Mouse (Mus musculus) heart, postnatal 4 days (tissue): ENCODE data around the gene Dnah6. TPM values are rescaled to one million over a fixed set of nuclear protein-coding genes. Genes with fewer than 3 reads are reported as not detected.

Experiments
- DNase-seq: peaks from one replicate; pipeline ENCODE4 v3.0.0; 2021
- total RNA-seq, 2 experiments: library from RNA; stranded (reverse); gene quantifications; 2 replicates each; pipeline ENCODE4 v1.2.3; 2021

The Dnah6 gene
- total RNA-seq, 2 experiments from 2014 or later, result 0.95 to 1.1 TPM

DNA sequence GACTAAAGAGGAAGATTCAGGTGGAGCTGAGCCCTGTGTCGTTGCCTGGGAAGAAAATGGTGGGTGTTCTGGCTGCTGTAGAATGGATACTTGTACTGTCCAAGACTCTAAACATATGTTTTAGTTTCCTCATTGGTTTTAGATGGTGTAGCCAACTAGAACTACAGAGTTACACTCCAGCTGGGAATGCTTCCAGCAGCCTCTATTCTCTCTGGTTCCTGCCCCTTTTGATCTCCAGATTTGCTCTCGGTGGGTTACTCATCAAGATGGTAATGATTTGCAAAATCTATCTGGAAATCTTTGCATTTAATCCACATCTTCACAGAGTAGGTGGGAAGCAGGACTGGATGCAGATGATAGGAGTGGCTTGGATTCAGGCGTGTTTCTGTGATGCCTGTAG, 80.6 kb downstream of the Dnah6 start:
- DNase-seq, result no peak

DNA sequence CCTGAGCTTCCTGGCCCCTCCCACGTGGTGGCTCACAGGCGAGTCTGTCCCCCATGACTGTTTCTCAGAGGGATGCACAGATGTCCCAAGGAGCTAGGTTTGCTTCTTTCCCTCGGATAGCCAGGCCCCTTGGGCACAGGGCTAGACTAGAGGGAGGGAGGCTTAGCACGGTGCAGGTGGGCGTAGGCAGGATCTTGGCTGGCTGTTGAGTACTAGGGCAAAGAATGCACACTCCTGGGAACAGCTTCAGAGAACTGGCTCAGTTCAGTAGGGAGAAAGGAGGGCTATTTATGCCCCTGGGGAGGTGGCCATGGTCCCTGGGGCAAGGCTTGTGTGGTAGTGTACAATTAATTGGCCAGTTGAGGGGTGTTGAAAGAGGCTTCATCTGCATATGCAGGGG, 88.7 kb downstream of the Dnah6 start:
- DNase-seq, result no peak

DNA sequence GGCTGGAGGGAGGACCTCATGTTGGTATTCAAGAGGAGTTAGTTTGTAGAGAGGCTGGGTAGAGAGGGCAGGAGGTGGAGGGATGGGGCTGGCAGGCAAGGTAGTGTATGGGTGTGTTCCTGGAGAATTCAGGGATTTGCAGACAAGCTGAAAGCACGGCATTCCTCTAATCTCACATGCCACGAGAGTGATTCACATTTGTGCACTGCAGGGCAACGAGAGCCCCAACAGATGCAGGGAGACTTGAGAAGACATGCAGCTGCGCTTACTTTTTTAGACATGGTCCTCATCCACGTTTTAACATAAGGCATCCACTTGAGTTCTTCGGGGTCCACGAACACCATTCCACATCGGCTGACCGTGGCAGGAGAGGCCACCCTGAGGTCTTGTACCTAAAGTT, 93.9 kb downstream of the Dnah6 start:
- DNase-seq, result no peak

DNA sequence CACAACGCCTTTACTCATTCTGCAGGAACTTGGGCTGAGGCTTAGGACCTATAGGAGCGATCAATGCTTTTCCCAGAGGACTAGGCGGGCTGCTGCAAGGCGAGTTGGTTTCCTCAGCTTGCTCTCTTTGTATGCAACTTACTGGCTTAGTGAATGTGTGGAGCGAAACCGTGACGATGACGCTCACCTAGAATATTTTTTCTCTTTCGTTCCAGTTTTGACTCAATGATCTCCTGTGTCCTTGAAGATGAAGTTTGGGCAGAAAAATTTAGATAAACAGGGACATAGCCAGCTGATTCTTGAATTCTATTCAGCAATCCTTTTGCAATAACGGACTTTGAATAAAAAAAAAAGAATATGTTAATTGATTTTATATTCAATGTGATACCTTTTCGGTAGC, 101.1 kb downstream of the Dnah6 start:
- DNase-seq, result no peak

DNA sequence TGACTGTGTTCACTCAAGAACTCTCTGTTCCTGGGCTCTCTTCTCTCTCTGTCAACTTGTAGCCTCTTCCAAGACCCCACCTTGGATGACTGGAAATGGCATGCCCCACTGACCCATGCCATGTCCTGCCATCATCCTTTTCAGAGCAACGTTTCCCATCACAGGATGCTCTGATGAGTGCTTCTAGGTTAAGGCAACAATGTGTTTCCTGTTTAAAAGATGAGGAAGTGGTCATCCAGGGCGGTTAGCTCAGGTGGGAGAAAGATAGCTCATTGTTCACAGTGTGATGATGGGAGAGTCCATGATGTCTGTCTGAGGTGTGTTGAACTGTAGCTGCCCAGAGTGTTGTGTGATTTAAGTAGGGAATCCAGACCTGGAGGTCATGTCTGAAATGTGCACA, 107.6 kb downstream of the Dnah6 start:
- no peak for DNase-seq

DNA sequence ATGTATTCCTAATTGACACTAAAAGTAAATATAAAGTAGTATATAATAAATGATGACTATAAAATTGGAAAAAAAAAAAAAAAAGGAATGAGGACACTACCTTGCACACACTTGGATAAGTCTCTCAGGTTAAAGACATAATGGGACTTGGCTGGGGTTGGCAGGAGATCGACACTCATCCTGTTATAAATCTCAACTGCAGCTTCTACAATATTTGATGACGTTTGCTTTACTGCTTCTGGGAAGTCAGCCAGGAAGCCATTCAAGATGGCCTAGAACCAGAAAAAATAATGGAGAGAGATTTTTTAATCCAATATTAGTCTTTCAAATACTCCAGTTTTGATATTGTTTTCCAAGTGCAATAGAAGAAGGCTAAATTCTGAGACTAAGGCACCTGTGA, 108.1 kb downstream of the Dnah6 start:
- peak; percentile 12 for DNase-seq

DNA sequence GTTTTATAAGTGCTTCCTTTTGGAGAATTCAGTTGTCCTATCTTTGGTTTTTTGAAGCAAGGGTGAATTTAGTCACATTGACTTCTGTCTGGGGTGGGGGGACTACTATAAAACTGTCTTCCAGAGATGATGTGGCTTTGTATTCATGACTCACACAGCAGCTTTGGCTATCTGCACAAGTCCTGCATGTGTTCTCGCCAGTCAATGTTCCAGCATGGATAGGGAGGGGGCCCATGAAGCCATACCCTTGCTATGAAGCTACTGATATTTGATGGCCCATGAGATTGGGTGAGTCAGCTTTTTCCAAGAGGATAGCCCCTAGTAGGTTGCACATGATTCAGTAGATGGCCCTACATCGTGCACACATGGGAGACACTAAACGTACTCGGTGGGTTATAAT, 128.3 kb downstream of the Dnah6 start:
- no peak for DNase-seq

DNA sequence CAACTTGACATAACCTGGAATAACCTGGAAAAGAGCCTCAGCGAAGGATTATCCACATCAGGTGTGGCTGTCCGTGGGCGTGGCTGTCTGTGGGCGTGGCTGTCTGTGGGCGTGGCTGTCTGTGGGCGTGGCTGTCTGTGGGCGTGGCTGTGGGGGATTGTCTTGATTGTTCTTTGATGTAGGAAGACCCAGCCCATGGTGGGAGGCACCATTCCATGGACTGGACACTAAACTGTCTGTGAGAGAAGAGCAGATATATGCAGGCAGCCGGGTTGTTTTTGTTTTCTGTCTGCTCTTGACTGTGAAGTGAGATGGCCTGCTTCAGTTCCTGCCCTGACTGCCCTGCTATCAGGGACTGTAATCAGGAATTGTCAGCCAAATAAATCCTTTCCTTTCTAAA, 130.6 kb downstream of the Dnah6 start:
- DNase-seq, result no peak

DNA sequence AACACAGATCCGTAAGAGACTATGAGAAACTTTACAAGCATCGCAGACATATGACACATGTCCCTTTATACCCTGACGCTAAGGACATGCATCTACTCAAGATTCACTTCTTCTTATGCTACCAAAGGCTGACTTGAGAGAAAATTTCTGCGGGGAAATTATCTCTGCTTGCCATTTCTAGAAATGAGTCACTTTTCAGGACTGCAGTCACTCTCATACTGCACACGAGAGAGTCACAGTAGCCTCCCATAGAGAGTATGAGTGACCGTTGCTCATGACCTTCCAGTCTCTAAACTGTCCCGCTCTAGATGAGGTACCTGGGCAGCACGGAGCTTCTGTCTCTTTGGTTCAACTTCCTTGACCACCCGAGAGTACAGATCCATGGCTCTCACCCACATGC, 138.9 kb downstream of the Dnah6 start:
- DNase-seq, result no peak

DNA sequence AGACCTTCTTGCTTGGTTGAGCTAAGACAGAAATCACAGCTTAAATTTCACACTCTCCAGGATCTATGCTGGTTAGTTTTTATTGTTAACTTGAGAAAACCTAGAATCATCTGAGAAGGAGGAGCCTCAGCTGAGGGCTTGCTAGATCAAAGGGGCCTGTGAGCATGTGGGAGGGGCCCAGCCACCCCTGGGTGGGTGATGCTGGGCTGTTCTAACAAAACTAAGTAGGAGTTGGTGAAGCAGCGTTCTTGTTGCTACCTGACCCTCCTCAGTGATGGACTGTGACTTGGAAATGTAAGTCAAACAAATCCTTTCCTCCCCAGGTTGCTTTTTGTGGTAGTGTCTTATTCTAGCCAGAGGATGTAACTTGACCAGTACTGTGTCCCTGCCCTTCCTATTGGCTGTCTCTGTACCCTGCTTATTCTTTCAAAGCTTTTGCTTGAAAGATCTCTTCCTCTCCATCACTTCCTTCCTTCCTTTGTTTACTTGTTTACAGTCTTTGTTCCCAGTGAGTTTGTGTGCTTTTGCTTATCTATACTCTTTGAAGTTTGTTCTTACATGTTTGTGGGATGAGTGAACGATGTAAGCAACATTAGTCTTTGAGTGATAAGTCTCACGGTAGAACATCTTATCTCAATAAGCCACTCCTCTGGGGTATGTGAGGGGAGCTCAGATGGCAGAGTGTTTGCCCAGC, 149.2 kb downstream of the Dnah6 start:
- no peak for DNase-seq

DNA sequence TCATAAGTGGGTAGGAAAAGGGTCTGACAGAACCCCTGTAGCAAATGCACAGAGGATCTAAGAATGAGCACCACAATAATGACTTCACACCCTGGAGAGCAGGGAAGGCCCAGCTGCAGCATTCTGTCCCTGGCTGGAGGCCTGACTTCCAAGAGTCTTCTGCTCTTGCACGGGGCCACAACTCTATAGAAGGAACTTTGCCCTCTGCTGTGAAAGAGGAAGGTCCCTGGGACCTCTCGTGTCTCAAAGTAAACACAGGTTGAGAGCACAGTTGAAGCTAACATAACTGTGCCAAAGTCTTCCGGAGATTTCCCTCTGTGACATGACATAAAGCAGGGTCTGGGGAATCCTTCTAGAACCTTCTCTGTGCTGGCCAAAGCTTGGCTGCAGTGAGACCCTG, 150.2 kb downstream of the Dnah6 start:
- no peak for DNase-seq

DNA sequence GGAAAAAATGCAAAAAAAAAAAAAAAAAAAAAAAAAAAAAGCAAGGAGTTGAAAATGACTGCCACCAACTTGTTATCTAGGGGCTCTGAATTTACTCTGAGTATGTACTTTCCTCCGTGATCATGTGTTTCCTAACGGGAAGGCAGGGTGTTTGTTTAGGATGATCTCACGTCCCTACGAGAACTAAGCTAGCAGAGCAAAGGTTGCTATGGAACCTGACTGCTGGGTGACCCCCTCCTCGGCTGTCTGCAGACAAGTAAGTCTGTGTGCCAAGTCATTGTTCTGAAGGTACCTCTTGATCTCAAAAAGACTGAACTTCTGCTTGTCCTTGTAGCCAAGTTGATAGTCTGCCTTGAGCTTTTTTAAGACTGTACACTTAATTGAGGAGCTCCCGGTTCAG, 150.8 kb downstream of the Dnah6 start:
- DNase-seq, result peak; percentile 29

DNA sequence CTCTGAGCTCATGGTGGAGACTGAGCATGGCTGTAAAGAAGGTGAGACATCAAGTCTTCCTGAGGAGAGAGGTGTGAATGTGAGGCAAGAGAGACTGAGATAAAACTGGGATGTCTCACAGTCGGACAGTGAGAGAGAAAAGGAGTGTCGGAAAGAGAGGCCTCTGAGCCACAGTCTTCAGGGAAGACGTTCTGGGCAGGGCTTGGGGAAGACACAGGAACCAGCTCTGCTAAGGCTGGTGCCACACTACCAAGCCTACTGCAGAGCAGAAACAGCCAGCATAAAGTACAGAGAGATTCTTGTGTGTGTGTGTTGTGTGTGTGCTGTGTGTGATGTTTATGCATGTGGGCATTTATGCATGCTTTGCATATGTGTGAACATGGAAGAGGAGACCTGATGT, 156.9 kb downstream of the Dnah6 start:
- DNase-seq, result no peak

DNA sequence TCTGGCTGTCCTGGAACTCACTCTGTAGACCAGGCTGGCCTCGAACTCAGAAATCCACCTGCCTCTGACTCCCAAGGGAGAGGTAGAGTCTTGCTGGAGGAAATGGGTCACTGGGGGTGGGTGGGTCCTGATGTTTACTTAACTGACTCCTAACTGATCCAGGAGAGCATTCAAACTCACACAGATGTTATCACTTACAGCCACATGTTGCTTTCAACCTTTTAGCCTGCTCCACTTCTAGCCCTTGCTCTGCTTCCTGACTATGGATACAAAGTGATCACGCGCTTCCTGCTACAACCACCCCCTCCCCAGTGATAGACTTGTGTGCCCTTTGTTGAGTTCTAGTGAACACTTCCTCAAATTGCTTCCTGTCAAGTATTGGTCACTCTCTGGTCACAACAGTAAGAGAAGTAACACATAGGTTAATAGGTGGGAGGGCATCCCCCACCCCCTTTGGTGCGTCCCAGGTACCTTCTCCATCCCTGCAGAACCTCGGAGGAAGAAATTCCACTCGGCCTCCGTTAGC, 161.8 kb downstream of the Dnah6 start:
- DNase-seq, result no peak

DNA sequence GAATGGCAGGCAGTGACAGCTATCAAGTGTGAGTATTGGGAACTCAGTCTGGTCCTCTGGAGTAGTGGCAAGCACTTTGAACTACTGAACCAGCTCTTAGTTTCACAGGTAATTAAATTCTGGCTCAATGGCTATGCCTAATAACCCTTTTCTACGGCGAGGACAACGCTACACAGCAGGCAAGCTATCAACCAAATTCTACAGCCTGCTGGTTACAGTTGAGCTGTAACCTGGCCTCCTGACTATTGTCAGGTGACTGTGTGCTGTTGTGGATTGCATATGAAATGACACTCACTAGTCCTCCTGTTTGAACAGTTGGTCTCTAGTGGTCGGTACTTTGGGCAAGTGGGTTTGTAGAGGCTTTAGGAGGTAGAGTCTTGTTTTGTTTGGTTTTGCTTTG, 162.3 kb downstream of the Dnah6 start:
- no peak for DNase-seq

DNA sequence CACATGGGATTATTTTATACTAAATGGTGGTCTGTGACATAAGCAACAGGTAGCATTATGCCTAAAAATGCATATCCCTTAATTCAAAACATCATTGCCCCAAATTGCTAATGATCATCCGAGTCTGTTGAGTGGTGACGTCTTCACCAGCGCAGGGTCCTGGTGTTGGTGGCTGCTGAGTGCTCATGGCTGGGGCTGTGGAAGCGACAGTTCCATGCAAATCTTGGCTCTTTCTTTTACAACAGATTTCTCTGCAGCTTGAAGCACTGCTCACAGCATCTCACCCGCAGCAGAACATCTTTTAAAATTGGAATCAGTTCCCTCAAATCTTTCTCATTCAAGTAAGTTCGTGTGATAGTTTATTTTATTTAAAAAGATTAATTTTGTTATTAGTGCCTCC, 166.1 kb downstream of the Dnah6 start:
- DNase-seq, result no peak

DNA sequence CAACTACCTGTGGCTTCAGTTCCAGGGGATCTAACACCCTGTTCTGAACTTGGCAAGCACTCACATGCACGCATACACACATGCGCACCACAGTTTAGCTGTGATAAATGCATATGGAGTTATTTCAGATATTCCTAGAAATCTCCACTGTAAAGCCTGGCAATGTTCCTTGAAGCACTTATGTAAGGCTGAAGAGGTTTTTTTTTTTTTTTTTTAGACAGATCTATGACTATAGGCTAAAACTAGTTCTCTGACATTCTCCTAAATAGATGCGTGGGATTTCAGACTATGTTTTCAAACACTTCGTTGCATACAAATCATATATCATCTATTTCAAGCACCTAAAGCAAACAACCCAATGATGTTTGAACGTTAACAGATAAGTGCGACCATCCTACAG, 166.6 kb downstream of the Dnah6 start:
- no peak for DNase-seq

DNA sequence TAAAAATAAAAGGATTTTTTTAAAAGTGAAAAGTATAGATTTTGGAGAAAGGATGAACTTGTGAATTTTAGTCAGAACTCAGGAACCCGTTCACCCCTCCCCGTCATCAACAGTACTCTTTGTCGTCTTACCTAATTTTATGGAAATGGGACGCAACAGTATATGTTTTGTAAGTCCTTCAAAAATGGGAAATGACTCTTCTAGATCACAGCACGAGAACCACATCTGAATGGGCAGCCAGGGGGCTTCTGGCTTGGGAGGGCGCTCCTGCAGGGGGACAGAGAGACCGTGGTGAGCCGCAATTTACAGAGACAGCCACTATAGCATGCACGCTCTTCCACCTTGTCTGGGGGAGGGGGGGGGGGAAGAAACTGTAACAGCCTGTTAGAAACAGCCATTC, 167.9 kb downstream of the Dnah6 start:
- no peak for DNase-seq

DNA sequence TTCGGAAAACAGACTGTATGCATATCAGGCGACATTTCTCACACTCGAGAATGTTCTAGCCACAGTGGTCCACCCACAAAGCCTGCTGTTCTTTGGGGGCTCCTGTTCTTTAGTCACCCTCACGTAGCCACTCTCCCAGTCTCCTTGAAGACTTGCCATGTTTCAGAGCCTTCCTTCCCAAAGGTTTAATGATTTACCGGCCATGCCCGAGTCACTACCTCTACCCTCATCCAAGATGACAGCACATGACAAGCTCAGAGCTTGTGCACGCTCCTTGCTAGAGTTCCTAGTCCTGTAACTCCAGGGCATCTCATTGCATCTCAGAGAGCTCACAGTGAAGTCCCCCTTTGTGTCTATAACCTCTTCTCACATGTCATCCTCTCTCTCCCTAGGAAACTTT, 174.2 kb downstream of the Dnah6 start:
- no peak for DNase-seq

DNA sequence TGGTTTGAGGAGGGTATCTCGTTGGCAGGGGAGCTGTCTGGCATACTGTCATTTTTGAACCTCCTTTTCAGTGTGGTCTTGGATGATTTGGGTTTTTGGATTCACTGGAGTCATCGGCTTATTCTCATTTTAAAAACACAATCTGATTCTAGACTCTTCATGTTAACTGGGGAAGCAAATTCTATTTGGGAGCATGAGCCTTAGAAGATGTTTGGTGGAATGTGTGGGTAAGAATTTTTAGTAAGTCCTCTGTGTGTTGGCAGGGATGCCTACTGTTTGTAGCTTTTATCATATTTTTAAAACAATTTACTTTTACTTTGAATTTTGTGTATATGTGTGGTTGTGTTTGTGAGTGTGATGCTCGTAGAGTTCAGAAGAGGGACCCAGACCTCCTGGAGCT, 175.5 kb downstream of the Dnah6 start:
- no peak for DNase-seq

DNA sequence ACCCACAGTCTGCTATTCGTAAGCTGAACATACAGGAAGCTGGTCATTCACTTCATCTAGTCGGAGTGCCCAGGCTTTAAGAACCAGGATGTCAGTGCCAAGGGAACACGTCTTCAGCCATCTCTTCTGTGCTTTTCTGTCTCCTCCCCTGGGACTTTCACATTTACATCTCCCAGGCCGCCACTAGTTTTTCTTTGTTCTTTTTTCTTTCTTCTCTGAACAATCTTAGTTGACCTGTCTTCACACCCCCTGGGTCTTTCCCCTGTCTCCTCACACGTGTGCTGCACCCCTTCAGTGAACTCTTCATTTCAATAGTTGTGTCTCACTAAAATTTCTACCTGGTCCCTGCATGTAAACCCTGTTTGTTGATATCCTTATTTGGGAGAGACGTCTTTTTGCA, 179.2 kb downstream of the Dnah6 start:
- no peak for DNase-seq

DNA sequence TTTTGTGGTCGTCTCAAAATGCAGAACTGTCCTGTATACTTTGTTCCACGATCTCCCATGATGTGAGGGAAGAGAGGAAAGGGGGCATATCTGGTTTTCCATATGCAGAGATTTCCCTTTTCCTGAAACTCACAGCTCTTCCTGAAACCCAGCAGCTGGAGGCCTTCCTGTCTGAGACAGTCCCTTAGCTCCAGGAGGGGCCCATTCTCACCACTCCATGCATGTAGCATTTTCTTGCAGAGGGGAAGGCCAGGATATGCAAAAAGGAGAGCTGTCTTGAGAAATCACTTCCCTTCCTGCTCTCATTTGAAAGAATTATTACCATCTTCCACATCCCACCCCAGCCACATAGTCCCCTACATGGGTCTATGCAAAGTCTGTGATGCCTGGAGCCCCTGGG, 183.2 kb downstream of the Dnah6 start:
- no peak for DNase-seq

DNA sequence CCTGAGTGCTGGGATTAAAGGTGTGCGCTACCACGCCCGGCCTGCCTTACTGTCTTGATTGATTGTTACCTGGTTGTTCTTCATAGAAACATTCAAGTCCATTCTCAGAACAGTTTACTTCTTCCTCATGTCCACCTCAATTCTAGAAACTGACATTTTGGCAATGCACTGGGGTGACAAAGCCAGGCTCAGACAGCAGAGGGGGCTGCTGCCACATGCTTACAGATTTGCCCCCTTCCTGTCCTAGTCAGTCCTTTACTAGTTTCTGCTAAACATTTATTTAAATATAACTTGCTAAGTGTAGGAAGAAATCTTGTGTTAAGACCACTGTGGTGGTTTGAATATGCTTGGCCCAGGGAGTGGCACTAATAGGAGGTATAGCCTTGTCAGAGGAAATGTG, 192.6 kb downstream of the Dnah6 start:
- DNase-seq, result no peak

DNA sequence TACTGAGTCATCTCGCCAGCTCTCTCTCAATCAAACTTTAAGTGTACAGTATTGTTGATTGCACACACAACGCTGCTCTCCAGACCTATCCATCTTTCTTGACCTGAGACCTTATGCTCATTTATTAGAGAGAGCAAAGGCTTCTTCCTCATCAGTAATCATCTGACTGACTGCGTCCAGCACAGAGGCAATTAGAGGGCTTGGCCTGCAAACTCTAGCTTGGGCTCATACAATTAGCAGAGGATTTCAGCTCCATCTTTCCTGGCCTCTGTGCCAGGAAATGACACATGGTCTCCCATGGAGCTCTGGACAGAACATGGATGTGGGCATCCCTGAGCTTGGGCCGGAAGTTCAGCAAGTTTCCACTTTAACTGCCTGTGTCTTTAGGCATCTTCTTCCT, 193.6 kb downstream of the Dnah6 start:
- no peak for DNase-seq

DNA sequence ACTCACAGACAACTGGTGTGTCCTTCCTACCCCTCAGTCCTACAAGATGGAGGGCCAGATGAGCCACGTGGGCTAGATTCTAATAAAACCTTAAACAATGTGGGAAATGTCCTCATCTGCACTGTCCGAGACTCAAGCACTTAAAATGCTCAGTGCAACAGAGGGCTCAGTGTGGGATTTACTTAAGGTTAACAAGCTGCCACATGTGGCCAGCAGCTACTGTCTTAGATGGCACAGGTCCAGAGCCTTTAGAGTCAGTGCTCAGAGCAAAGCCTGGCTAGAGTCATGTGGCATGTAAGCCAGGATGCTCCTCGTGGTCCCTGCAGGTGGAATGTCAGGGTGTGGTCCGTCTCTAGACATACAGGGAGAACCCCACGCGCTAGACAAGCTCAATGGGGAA, 194.6 kb downstream of the Dnah6 start:
- DNase-seq, result no peak
